Mouse (Mus musculus) adrenal gland, postnatal 4 days (tissue): ENCODE data around the gene Slc3a2. TPM values are rescaled to one million over a fixed set of nuclear protein-coding genes. Genes with fewer than 3 reads are reported as not detected.

Experiments
- DNase-seq, 2 experiments: peaks; one replicate each; pipeline ENCODE4 v3.0.0; 2021 to 2022; ENCODE audit warnings: low spot score in 2 of 2, mixed read lengths in 2 of 2
- total RNA-seq, 2 experiments: library from RNA; stranded (reverse); gene quantifications; 2 replicates each; pipeline ENCODE4 v1.2.3; 2021

Slc3a2 gene
- total RNA-seq, 2 experiments from 2014 or later: 161 to 174 TPM

GRCm38 (mm10) chr19:8711949-8712869, 11.0 kb downstream of the Slc3a2 start:
- no peak for DNase-seq

GRCm38 (mm10) chr19:8711506-8711905, 11.7 kb downstream of the Slc3a2 start:
- no peak for DNase-seq

GRCm38 (mm10) chr19:8710057-8710456, 13.1 kb downstream of the Slc3a2 start:
- no peak for DNase-seq

DNA sequence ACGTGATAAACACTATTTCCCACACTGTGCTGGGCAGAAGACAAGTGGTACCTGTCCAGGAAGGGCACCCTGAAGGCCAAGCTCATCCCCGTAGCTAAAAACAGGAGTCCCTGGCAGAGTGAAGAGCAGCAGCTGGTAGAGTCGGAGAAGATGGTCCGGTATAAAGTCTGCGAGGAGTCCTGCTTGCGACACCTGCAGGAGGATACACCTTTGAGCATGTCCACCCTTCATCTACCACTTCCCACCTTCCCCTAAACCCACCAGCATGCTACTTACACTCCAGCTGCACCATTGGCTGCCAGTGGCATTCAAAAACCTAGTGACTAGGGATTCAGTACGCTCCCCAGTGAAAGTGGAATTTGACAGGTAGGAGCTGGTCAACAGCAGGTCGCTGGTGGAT, 14.2 kb downstream of the Slc3a2 start:
- no peak for DNase-seq

GRCm38 (mm10) chr19:8706930-8707329, 16.2 kb downstream of the Slc3a2 start:
- no peak for DNase-seq

DNA sequence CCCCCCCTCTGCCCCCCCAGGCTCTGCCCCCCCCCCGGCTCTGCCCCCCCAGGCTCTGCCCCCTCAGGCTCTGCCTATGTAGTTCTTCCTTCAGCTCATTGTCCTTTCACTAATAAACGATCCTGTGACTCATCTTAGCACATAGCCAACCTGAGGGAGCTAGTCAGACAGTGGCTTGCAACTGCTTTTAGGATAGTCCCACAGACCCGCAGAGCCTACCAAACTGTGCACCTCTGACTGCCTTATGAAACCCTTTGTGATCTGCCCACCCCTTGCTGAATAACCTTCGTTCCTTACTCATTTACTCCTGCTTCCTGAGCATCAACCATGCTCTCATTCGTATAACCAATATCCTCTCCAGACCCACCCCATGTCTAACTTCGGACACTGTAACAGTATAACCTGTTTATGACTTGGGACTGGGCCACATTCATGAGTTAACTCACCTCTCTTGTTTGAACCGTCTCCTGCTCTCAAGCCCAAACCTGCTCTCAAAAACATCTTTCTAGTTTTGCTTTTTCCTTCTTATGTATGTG, 17.0 kb downstream of the Slc3a2 start:
- no peak for DNase-seq

GRCm38 (mm10) chr19:8705026-8705708, 18.0 kb downstream of the Slc3a2 start:
- DNase-seq: no peak

DNA sequence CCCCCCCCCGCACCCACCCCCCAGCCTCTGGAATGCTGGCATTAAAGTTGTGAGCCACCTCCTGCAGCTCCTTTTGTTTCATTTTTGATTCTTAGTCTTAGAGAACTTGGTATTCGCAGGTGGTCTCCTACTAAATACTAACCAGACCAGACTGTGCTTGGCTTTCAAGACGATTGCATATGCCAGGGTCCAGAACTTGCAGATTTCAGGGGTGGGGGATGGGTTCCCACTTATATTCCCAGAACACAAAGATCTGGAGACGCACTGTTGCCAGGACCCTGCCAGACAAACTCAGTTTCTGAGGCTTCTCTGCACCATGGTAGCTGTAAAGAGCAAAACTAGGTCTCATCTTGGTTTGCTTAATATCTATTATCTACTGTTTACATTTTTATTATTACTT, 19.6 kb downstream of the Slc3a2 start:
- DNase-seq: no peak

- no peak for DNase-seq
Observed at GRCm38 (mm10) chr19:8702458-8702857, 20.7 kb downstream of the Slc3a2 start.

DNA sequence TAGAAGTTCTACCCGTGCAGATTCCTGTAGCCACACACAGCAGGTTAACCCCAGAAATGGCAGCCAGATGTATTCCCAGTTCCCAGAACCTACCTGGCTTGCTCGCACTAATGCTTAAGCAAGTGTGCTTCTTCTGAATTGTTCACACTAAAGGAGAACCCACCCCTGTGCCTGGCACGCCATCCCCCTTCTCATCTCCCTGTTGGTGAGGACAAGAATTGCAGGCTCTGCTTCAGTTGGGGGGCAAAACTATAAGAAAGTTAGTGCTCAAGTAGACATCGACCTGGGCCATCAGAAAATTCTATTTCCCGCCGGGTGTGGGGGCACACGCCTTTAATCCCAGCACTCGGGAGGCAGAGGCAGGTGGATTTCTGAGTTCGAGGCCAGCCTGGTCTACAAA, 23.5 kb downstream of the Slc3a2 start:
- no peak for DNase-seq

DNA sequence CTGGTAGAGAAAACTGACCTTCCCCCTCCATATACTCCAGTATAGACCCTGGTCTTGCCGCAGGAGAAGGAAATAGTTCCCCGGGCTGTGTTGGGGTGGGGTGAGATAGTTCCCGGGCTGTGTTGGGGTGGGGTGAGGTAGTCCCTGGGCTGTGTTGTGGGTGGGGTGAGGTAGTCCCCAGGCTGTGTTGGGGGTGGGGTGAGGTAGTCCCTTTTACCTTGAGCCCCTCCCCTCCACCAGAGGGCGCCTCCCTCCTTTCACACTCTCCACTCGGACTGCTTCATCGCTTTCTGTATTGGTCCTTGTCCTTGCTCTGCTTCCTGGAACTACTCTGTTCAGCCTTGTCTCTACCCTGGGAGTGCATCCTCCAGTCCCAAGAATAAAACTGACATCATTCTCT, 27.8 kb downstream of the Slc3a2 start:
- no peak for DNase-seq

DNA sequence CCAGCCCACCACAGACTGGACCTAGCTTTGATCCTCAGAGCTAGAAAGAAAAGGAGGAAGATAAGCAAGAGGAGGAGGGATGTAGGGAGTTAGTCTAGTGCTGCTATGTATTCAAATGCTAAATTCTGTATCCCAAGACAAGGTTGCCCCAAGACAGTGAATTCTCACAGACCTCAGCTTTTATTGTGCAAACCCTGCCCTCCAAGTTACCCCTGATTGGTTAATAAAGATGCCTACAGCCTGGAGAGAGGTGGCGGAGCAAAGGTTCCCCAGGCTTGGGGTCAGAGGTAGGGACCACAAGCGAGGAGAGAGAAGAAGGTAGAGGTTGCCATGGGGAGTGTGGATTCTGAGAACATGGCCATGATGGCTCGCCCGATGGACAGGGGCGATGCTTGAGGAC, 30.4 kb downstream of the Slc3a2 start:
- DNase-seq: no peak

DNA sequence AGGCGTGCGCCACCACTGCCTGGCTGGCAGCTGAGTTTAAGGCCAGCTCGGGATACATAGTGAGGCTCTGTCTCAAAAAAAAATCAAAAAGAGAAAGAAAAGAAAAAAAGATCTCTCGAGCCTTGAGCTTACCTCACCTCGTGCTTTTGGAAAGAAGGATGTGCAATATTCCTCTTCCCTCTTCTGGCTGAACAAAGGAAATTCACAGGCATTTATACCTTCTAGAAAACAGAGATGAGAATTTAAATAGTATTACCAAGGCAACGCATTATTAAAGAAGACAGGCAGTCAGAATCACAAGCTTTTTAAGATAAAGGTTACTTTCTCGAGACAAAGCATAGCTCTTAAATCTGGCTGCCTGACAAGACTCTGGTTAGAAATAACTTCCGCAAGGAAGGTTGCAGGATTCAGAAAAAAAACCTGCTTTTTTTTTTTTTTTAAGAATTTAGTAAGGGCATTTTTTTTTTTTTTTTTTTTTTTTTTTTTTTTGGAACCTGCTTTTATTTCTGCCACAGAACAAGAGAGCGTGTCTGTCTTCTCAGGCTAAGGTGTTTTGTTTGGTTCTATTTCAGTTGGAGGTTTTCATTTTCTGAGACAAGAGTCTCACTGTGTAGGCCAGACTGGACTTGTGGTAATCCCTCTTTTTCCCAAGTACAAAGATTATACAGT, 31.2 kb downstream of the Slc3a2 start:
- DNase-seq: no peak

- no peak for DNase-seq
Observed at GRCm38 (mm10) chr19:8683627-8684026, 39.5 kb downstream of the Slc3a2 start.

GRCm38 (mm10) chr19:8682996-8683395, 40.2 kb downstream of the Slc3a2 start:
- DNase-seq: peak in 1 of 2 experiments; percentile 48

DNA sequence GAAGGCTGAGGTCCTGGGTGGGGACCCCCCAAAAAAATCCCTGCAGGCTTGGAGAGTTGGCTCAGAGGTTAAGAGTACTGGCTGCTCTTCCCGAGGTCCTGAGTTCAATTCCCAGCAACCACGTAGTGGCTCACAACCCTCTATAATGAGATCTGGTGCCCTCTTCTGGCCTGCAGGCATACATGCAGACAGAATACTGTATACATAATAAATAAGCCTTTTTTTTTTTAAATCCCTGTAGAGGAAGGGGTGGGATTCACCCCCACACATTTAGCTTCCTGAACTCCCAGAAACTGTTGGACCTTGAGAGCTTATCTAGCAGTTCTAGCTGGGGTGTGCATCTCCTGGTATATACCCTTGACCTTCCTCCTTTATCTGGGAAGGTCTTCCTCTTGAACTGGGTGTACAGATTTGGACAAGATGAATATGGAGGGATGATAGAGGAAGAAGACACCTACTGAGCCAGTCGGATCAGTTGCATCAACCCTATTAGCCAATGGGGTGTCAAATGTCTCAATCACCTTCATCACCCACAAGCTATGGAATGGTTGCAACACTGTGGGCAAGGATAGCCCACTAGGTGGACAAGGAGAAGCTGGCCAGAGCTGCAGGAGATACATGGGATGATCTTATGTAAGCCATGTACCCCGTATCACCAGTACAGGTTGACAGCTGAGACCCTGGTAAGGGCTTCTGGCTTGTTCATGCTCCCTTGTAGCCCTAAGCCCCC, 41.4 kb downstream of the Slc3a2 start:
- DNase-seq: no peak

DNA sequence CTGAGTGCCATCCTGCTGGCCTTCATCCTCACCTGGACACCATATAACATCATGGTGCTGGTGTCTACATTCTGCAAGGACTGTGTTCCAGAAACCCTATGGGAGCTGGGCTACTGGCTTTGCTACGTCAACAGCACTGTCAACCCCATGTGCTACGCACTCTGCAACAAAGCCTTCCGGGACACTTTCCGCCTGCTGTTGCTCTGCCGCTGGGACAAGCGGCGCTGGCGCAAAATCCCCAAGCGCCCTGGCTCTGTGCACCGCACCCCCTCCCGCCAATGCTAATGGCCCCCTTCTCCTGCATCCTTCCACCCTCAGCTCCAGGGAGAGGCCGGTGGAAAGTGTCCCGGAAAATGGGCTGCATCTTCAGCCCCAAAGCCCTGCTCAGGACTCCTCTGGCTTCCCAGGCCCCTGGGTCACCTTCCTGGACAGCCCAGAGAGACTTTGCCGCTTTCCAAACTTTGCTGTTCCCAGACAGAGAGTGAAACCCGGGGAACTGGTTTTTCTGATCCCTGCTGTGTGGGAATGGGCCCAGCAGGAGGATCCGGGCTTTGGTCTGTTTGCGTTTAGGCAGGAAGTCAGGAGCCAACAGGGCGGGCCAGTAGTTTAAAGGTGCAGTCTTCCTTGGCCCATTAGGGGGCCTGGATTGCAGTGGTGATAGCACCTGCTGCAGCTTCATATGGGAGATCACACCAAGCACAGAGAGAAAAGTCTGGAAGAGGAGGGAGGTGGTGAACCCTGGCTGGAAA, 44.0 kb downstream of the Slc3a2 start:
- no peak for DNase-seq

- DNase-seq: no peak
Observed at GRCm38 (mm10) chr19:8673336-8674063, 49.7 kb downstream of the Slc3a2 start.

DNA sequence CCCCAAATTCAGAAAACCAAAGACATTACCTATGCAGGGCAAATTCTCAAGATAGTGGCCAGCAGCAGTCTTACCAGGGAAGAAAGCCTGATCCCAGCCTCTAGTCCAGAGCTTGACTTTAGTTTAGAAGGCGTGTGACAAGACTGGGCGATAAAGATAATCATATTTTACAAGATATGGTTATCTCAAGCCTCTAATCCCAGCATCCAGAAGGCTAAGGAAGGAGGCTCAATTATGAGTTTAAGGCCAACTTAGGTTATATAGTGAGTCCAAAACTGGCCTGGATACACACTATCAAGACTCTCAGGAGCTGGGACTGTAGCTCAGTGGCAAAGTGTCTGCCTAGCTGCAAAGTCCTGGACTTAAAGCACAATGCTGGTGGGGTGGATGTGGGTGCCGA, 50.3 kb downstream of the Slc3a2 start:
- DNase-seq: no peak

- no peak for DNase-seq
Observed at GRCm38 (mm10) chr19:8665746-8666145, 57.4 kb downstream of the Slc3a2 start.
